Mouse (Mus musculus) hindbrain, embryonic 15.5 days (tissue): Measurements from ENCODE around the gene Sox14. TPM values are rescaled to one million over a fixed set of nuclear protein-coding genes. Genes with fewer than 3 reads are reported as not detected.
A peak's percentile ranks its signal among the peaks of the same experiment; 100 is the strongest.

Experiments used
- ATAC-seq: fragments of 200-750 bp; cut with Nextera tagmentation; 2 replicates; pipeline ENCODE4 v1.8.0; 2017; ENCODE audit warnings: low read depth, moderate number of reproducible peaks, moderate TSS enrichment; ENCODE audit not compliant: low FRiP score
- H3K27ac ChIP-seq: fragments of 300-500 bp; sonication (generic); replicated peaks from 2 replicates; pipeline ENCODE4 v1.5.1; 2015; ENCODE audit warnings: mild to moderate bottlenecking, inconsistent platforms
- H3K27me3 ChIP-seq: fragments of 300-500 bp; sonication (generic); 2 replicates; pipeline ENCODE4 v1.6.1; 2015; ENCODE audit warnings: control low read depth, inconsistent platforms
- H3K36me3 ChIP-seq: fragments of 300-500 bp; sonication (generic); 2 replicates; pipeline ENCODE4 v1.6.1; 2015; ENCODE audit warnings: control low read depth, inconsistent platforms
- H3K4me1 ChIP-seq: fragments of 300-500 bp; sonication (generic); replicated peaks from 2 replicates; pipeline ENCODE4 v1.6.1; 2015; ENCODE audit warnings: control low read depth, inconsistent platforms
- H3K4me2 ChIP-seq: fragments of 300-500 bp; sonication (generic); 2 replicates; pipeline ENCODE4 v1.6.1; 2015; ENCODE audit warnings: moderate library complexity, mild to moderate bottlenecking, inconsistent platforms
- H3K4me3 ChIP-seq: fragments of 300-500 bp; sonication (generic); 2 replicates; pipeline ENCODE4 v1.5.1; 2015; ENCODE audit warnings: mild to moderate bottlenecking, inconsistent platforms
- H3K9ac ChIP-seq: fragments of 300-500 bp; sonication (generic); 2 replicates; pipeline ENCODE4 v1.6.1; 2015; ENCODE audit warnings: inconsistent platforms
- H3K9me3 ChIP-seq: fragments of 300-500 bp; sonication (generic); 2 replicates; pipeline ENCODE4 v1.6.1; 2016; ENCODE audit warnings: control low read depth, inconsistent platforms
- WGBS: fragments of 180-500 bp; shearing (Covaris S2); methylation state at CpG from one replicate; pipeline ENCODE4 v1.1.7; 2015; 5-methylcytosine and 5-hydroxymethylcytosine counted together
- polyA plus RNA-seq: library from polyadenylated mRNA; unstranded; fragments of >200 nt; fragmentation: Nextera tagmentation; extraction: Ambion mirVana; gene quantifications from 2 replicates; pipeline ENCODE4 v1.2.1, GENCODE M21; 2015

Sox14 gene
- polyA plus RNA-seq, result 11.0 and 15.3 TPM in 2 replicates

GRCm38 (mm10) chr9:99875618-99876372 is at the start of gene Sox14:
Gene Sox14 (minus strand): TSS chr9:99876170.
- Histone ChIP-seq H3K4me1 (peaks cover 32% of the 10 kb centered on the region), H3K27ac (no peak within 1 kb of the TSS), H3K4me2 (peak within 1 kb of the TSS; percentile 49), H3K36me3 (no peaks in the 10 kb centered on the region), H3K27me3 (peaks cover 94% of the 10 kb centered on the region), H3K9me3 (no peaks in the 10 kb centered on the region), H3K9ac (no peak within 1 kb of the TSS), H3K4me3 (peak within 1 kb of the TSS; percentile 25)
- WGBS, result under 1% methylated on average over 47 of the region's 47 CpGs
- ATAC-seq, result peak; percentile 47

- no peak overlapping the region for H3K27ac ChIP-seq
- H3K4me3 ChIP-seq, result no peak overlapping the region
- H3K27me3 ChIP-seq, result peaks cover 80% of the 10 kb centered on the region
- H3K4me2 ChIP-seq, result no peak overlapping the region
- H3K4me1 ChIP-seq, result peaks cover 22% of the 10 kb centered on the region
- no peaks in the 10 kb centered on the region for H3K36me3 ChIP-seq
- WGBS, result 3% methylated on average over 14 of the region's 14 CpGs
- no peak for ATAC-seq
- no peak overlapping the region for H3K9ac ChIP-seq
- no peaks in the 10 kb centered on the region for H3K9me3 ChIP-seq
These were observed 3.3 kb upstream of the Sox14 start for GRCm38 (mm10) chr9:99879311-99879710.

DNA sequence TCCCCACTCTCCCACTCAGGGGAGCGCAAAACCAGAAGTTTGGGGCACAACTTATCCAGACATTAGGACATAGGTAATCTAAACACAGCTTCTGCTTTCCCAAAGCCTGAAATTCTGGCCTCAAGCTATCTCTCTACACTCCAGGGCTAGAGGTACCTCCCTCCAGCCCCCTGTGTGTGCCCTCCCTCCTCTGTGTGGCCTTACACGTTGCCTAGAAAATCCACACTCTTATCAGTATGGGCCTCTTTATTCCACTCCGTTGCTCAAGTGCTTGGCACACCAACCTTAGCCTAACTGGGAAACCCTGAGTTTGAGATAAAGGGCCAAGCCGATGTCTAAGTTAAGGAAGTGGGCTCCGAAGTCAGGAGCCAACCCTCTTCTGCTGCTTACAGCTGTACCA is 2.6 kb upstream of the Sox14 start:
- Histone ChIP-seq H3K36me3 (no peaks in the 10 kb centered on the region), H3K4me1 (peaks cover 22% of the 10 kb centered on the region), H3K9me3 (no peaks in the 10 kb centered on the region), H3K9ac (no peak overlapping the region), H3K27me3 (peaks cover 84% of the 10 kb centered on the region), H3K4me2 (no peak overlapping the region), H3K27ac (no peak overlapping the region), H3K4me3 (no peak overlapping the region)
- no peak for ATAC-seq
- 9% methylated on average over 5 of the region's 5 CpGs for WGBS

DNA sequence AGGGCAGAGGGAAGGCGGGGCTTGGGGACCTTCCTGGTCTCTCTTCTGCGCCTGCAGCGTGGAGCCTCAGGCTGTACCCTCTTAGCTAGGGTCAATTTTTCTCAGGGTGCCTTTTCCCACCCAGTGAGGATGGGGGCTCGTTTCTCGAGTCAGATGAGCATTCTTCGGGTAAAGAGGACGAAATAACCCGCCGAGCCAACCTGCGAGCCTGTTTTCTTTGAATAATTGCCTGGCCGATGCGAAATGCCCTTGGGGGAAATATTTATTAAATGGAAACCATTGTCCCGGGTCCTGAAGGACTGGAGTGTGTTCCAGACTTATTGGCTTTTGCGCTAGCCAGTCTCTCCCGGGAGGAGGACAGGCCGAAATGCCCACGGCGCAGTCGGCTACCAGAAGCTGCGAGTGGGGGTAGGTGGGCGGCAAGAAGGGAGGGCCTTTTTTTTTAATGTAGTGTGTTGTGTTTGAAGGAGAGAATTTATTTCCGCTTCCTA is 1.1 kb upstream of the Sox14 start:
- Histone ChIP-seq H3K9me3 (no peaks in the 10 kb centered on the region), H3K4me3 (no peak overlapping the region), H3K36me3 (no peaks in the 10 kb centered on the region), H3K4me2 (0 out of 2 replicates have a peak overlapping the region, but pooled peaks have one; percentile 12), H3K4me1 (peaks cover 22% of the 10 kb centered on the region), H3K9ac (no peak overlapping the region), H3K27me3 (peaks cover 94% of the 10 kb centered on the region), H3K27ac (no peak overlapping the region)
- no peak for ATAC-seq
- 3% methylated on average over 22 of the region's 22 CpGs for WGBS

GRCm38 (mm10) chr9:99876373-99877055 is 544 bp upstream of the Sox14 start:
- Histone ChIP-seq H3K9me3 (no peaks in the 10 kb centered on the region), H3K27ac (no peak overlapping the region), H3K4me2 (peak overlapping the region; percentile 49), H3K9ac (no peak overlapping the region), H3K36me3 (no peaks in the 10 kb centered on the region), H3K4me3 (peak overlapping the region; percentile 25), H3K27me3 (peaks cover 94% of the 10 kb centered on the region), H3K4me1 (peaks cover 26% of the 10 kb centered on the region)
- ATAC-seq, result no peak
- 1% methylated on average over 25 of the region's 25 CpGs for WGBS

- no peak overlapping the region for H3K27ac ChIP-seq
- no peak for ATAC-seq
- H3K36me3 ChIP-seq, result no peaks in the 10 kb centered on the region
- H3K9ac ChIP-seq, result no peak overlapping the region
- peak overlapping the region; percentile 25 for H3K4me3 ChIP-seq
- peaks cover 39% of the 10 kb centered on the region for H3K4me1 ChIP-seq
- H3K4me2 ChIP-seq, result peak overlapping the region; percentile 49
- WGBS, result 1% methylated on average over 52 of the region's 52 CpGs
- no peaks in the 10 kb centered on the region for H3K9me3 ChIP-seq
- H3K27me3 ChIP-seq, result peaks cover 94% of the 10 kb centered on the region
These were observed 994 bp downstream of the Sox14 start for GRCm38 (mm10) chr9:99874735-99875617.

- H3K9me3 ChIP-seq, result no peaks in the 10 kb centered on the region
- no peak for ATAC-seq
- no peak overlapping the region for H3K9ac ChIP-seq
- no peaks in the 10 kb centered on the region for H3K36me3 ChIP-seq
- no peak overlapping the region for H3K4me2 ChIP-seq
- 2% methylated on average over 2 of the region's 2 CpGs for WGBS
- H3K27me3 ChIP-seq, result peaks cover 86% of the 10 kb centered on the region
- H3K27ac ChIP-seq, result no peak overlapping the region
- H3K4me1 ChIP-seq, result peaks cover 45% of the 10 kb centered on the region
- peak overlapping the region; percentile 0; the same call in 1 of the 2 replicates for H3K4me3 ChIP-seq
These were observed 2.2 kb downstream of the Sox14 start for GRCm38 (mm10) chr9:99873721-99874120.

DNA sequence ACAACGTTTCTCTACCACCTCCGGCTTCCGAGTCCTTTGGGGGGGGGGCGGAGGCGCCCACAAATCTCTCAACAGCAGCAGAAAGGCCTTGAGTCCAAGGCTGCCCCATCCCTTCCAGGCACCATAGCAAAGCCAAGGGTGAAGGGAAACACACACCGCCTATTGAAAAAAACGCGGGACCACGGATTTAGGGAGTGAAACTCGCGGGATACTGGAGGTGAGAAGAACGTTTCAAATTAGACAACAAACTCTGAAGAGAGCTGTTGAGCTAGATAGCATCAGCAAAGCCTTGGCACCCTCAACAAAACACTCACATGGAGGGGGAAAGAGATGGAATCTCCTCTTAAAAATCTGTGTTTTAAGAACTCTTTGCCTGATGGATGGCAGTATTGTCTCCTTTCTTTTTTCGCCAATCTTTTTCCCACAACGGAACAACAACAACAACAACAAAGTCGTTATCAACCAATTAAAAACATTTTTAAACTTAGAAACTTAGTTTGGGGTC is 2.8 kb downstream of the Sox14 start:
- H3K27ac ChIP-seq, result no peak overlapping the region
- no peak overlapping the region for H3K9ac ChIP-seq
- H3K4me2 ChIP-seq, result no peak overlapping the region
- H3K9me3 ChIP-seq, result no peaks in the 10 kb centered on the region
- no peak for ATAC-seq
- 2% methylated on average over 15 of the region's 15 CpGs for WGBS
- peaks cover 81% of the 10 kb centered on the region for H3K27me3 ChIP-seq
- no peaks in the 10 kb centered on the region for H3K36me3 ChIP-seq
- H3K4me1 ChIP-seq, result peaks cover 48% of the 10 kb centered on the region
- peak overlapping the region; percentile 0 for H3K4me3 ChIP-seq

GRCm38 (mm10) chr9:99872204-99873115 is 3.5 kb downstream of the Sox14 start:
- H3K27ac ChIP-seq, result peak overlapping the region; percentile 30; the same call in 1 of the 2 replicates
- peaks cover 48% of the 10 kb centered on the region for H3K4me1 ChIP-seq
- H3K4me2 ChIP-seq, result peak overlapping the region; percentile 30
- H3K27me3 ChIP-seq, result peaks cover 78% of the 10 kb centered on the region
- H3K9ac ChIP-seq, result 0 out of 2 replicates have a peak overlapping the region, but pooled peaks have one; percentile 1
- ATAC-seq, result no peak
- WGBS, result 2% methylated on average over 31 of the region's 31 CpGs
- H3K36me3 ChIP-seq, result no peaks in the 10 kb centered on the region
- no peaks in the 10 kb centered on the region for H3K9me3 ChIP-seq
- peak overlapping the region; percentile 13; the same call in 1 of the 2 replicates for H3K4me3 ChIP-seq

DNA sequence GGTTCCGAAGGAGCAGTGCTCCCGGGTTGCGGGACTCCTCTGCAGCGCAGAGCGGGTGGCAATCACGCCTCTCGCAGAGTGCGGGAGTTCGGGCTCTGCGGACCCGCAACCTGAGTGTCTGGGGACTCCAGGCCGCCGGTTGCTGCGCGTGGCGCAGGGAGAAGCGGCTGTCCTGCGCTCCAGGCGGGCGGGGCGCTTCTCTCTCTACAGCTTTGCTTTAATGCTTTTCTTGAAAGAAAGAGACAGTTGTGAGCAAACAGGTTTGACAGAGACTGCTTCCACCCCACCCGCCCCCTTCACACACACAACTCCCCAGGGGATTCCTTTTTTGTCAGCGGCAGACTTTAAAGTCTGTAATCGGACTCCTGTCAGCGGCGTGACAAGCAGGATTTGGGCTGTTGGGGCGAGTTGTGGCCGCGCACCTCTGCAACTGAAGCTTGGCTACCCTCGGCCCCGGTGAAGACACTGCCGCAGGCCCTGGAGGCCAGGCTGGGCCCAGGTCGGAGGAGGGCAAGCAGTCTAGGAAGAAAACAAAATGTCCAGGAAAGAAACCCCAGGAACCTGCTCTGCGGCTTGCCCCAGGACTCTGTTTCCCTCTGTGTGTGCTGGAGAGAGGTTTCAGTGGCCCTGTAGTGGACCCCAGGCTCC is 4.3 kb downstream of the Sox14 start:
- H3K9me3 ChIP-seq, result no peaks in the 10 kb centered on the region
- WGBS, result under 1% methylated on average over 34 of the region's 34 CpGs
- H3K4me1 ChIP-seq, result peaks cover 43% of the 10 kb centered on the region
- H3K4me2 ChIP-seq, result peak overlapping the region; percentile 30
- no peak overlapping the region for H3K27ac ChIP-seq
- H3K27me3 ChIP-seq, result peaks cover 77% of the 10 kb centered on the region
- H3K4me3 ChIP-seq, result peak overlapping the region; percentile 13
- ATAC-seq, result no peak
- H3K36me3 ChIP-seq, result no peaks in the 10 kb centered on the region
- H3K9ac ChIP-seq, result 0 out of 2 replicates have a peak overlapping the region, but pooled peaks have one; percentile 1
